Mouse (Mus musculus) forebrain, embryonic 11.5 days (tissue): ENCODE results near the gene Omt2b. TPM values are rescaled to one million over a fixed set of nuclear protein-coding genes. Genes with fewer than 3 reads are reported as not detected.
"Not testable (repeated sequence)": the region's sequence is repeated elsewhere in the genome, so short reads cannot be mapped to it uniquely, and the experiment has no call there.

Experiments
- ATAC-seq: fragments of 200-750 bp; cut with Nextera tagmentation; replicated peaks from 2 replicates; pipeline ENCODE4 v1.8.0; 2017; ENCODE audit warnings: moderate TSS enrichment; ENCODE audit not compliant: low FRiP score
- DNase-seq: peaks from one replicate; pipeline ENCODE4 v3.0.0-alpha.2; 2017; ENCODE audit warnings: low spot score
- H3K27ac ChIP-seq: fragments of 300-500 bp; sonication (generic); 2 replicates; pipeline ENCODE4 v1.5.1; 2014; ENCODE audit warnings: low read depth, low read length
- H3K27me3 ChIP-seq: fragments of 300-500 bp; sonication (generic); 2 replicates; pipeline ENCODE4 v1.6.1; 2014; ENCODE audit warnings: mild to moderate bottlenecking, low read length, mixed read lengths; ENCODE audit not compliant: control insufficient read depth, insufficient read depth
- H3K36me3 ChIP-seq: fragments of 300-500 bp; sonication (generic); 2 replicates; pipeline ENCODE4 v1.6.1; 2014; ENCODE audit warnings: mild to moderate bottlenecking, low read length, moderate library complexity, mixed read lengths; ENCODE audit not compliant: control insufficient read depth, insufficient read depth
- H3K4me1 ChIP-seq: fragments of 300-500 bp; sonication (generic); replicated peaks from 2 replicates; pipeline ENCODE4 v1.6.1; 2014; ENCODE audit warnings: low read length, mixed read lengths; ENCODE audit not compliant: control insufficient read depth, insufficient read depth
- H3K4me2 ChIP-seq: fragments of 300-500 bp; sonication (generic); 2 replicates; pipeline ENCODE4 v1.6.1; 2014; ENCODE audit warnings: low read depth, mild to moderate bottlenecking, low read length, moderate library complexity, mixed read lengths; ENCODE audit not compliant: severe bottlenecking
- H3K4me3 ChIP-seq: fragments of 300-500 bp; sonication (generic); 2 replicates; pipeline ENCODE4 v1.5.1; 2014; ENCODE audit warnings: low read depth, low read length
- H3K9ac ChIP-seq: fragments of 300-500 bp; sonication (generic); 2 replicates; pipeline ENCODE4 v1.6.1; 2014; ENCODE audit warnings: low read length
- H3K9me3 ChIP-seq: fragments of 300-500 bp; sonication (generic); 2 replicates; pipeline ENCODE4 v1.6.1; 2016; ENCODE audit warnings: low read length, mixed read lengths; ENCODE audit not compliant: control insufficient read depth
- WGBS: fragments of 180-500 bp; shearing (Covaris S2); extraction: QIAGEN DNeasy Blood & Tissue Kit; methylation state at CpG from one replicate; pipeline ENCODE4 v1.1.7; 2014; 5-methylcytosine and 5-hydroxymethylcytosine counted together
- polyA plus RNA-seq: library from polyadenylated mRNA; unstranded; fragments of >200 nt; fragmentation: Nextera tagmentation; extraction: Ambion mirVana; gene quantifications from 2 replicates; pipeline ENCODE4 v1.2.1, GENCODE M21; 2014

Gene Omt2b
- polyA plus RNA-seq, 1 experiment from 2014 or later, result not detected

DNA sequence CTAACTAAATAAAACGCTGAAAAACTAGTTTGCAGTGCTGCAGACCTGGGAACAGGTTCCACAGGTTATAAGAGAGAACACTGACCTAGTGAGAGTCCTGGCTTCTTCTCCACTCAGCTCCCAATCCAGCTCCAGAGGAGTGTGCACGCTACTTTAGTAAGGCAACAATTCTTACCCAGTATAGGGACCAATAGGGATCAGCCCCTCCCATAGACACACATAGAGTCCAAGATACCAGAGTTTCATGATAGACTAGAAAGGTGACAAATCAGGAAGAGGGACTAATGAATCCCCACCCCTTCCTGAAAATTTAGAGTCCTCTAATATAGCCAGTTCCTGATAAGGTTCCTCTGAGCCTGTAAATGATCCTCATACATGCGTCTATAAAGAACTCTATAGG is 19.6 kb downstream of the Omt2b start:
- no peaks in the 10 kb centered on the region for H3K36me3 ChIP-seq
- no peak for DNase-seq
- no peak for ATAC-seq
- H3K9me3 ChIP-seq, result no peaks in the 10 kb centered on the region
- no peak overlapping the region for H3K4me2 ChIP-seq
- no peak overlapping the region for H3K9ac ChIP-seq
- 66% methylated on average over 3 of the region's 3 CpGs for WGBS
- no peak overlapping the region for H3K4me3 ChIP-seq
- H3K4me1 ChIP-seq, result no peaks in the 10 kb centered on the region
- no peak overlapping the region for H3K27ac ChIP-seq
- no peaks in the 10 kb centered on the region for H3K27me3 ChIP-seq

DNA sequence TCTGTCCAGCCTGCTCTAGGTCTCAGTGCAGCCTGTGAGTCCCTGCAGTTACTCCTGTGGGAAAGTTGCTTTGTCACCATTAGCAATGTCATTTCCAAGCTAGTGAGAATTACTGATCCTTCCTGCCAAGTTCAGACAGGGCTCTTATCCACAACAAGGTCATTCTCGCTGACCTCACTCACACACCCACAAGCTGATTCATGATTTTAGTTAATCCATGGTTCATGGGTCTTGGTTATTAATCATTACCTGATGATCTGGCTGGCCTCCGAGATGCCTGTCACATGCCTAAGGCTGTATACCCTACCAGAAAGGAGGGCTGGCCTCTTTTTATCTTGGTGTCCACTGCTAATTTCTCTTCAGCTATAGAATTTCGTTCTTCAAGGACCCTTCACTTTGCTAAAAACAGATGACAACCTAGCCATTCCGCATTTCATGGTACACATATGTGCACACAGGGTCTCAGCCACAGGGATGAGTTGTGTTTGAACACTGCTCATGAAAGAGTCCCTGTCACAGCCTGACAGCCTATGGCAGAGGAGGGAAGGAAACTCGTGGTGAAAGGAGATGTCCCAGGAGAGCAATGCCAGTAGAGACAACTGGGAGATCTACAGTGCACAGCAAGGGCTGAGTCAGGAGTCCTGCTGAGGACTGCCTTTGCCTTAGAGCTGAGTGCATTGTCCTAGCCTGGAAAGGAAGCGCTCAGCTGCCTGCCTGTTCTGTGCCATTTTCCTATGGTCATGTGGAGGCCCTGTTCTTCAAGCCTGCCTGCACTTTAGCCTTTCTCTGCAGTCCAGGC is 21.0 kb downstream of the Omt2b start:
- H3K9ac ChIP-seq, ATAC-seq: not testable (repeated sequence)
- WGBS, result 70% methylated on average over 6 of the region's 6 CpGs

DNA sequence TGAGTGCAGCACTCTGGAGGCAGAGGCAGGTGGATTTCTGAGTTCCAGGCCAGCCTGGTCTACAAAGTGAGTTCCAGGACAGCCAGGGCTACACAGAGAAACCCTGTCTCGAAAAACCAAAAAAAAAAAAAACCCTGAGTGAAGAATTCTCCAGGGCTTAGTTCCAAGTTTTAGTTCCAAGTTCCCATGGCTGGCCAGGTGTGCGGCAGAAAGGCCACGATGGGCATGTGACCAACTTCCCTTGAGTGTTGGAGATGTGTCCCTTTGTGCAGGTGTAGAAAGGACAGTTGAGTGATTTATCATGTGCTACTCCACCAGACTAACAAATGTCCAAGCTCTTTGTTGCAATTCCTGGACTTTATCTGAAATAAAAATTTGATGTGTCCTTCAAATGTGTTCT is 21.8 kb downstream of the Omt2b start:
- H3K4me1 ChIP-seq, H3K27ac ChIP-seq, H3K27me3 ChIP-seq, H3K36me3 ChIP-seq, H3K4me3 ChIP-seq, H3K9me3 ChIP-seq, H3K4me2 ChIP-seq, DNase-seq, ATAC-seq, H3K9ac ChIP-seq: not testable (repeated sequence)
- 83% methylated on average over 3 of the region's 3 CpGs for WGBS

More for the DNA sequence above, 21.0 kb downstream of the Omt2b start:
- H3K36me3 ChIP-seq, H3K27me3 ChIP-seq, H3K4me3 ChIP-seq, H3K4me1 ChIP-seq, DNase-seq, H3K4me2 ChIP-seq, H3K9me3 ChIP-seq, H3K27ac ChIP-seq: not testable (repeated sequence)

DNA sequence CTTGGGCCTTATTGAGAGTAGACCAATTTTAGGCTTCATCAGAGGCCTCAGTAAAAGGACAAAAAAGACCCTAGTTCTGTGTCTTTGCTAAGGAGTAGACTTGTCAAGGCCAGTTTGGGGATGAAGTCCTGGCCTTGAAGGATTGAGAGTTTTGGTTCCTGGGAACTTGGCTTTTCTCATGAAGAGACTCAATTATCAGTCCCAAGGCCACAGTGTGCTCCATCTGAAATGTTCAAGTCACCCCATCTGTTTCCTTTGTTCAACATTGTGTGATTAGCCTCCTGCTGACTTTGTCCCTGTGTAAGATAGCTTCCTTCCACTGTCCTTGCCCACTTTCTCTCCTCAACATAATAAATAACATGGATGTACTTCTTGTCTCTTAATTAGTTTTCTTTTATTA is 22.6 kb downstream of the Omt2b start:
- not testable (repeated sequence) for H3K4me3 ChIP-seq, H3K9ac ChIP-seq, H3K36me3 ChIP-seq, H3K27me3 ChIP-seq, H3K4me1 ChIP-seq, H3K9me3 ChIP-seq, ATAC-seq, DNase-seq, H3K4me2 ChIP-seq, H3K27ac ChIP-seq

DNA sequence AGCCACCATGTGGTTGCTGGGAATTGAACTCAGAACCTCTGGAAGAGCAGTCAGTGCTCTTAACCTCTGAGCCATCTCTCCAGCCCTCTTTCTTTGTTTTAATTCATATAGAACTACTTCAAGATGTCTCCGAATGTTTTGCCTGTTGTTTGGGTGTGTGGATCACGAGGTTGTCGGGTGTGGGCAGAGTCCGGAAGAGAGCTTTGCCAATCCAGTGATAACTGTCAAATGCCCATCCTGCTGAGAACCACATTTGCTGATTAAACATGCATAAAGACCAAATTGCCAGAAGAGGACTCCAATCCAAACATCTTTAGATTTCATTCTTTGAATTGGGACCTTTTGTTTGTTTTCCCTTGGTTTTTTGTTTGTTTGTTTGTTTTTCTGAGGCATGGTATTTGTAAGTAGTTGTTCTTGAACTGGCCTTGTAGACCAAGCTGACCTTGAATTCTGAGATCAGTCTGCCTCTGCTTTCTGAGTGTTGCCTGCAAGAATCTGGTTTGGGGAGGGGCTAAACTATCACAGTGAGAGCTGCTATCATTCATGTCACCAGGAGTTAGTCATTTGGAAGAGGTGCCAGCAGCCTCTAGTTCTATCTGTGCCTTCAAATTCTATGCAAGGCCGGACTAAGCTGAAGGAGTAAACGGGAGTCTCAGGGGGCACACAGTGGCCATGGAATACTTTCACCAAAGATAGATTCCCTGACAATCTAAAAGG is 24.3 kb downstream of the Omt2b start:
- Histone ChIP-seq H3K36me3 (no peaks in the 10 kb centered on the region), H3K4me2 (no peak overlapping the region), H3K9ac (no peak overlapping the region), H3K9me3 (no peaks in the 10 kb centered on the region), H3K4me1 (no peaks in the 10 kb centered on the region), H3K4me3 (no peak overlapping the region), H3K27me3 (no peaks in the 10 kb centered on the region), H3K27ac (no peak overlapping the region)
- 87% methylated on average over 6 of the region's 6 CpGs for WGBS
- no peak for DNase-seq
- no peak for ATAC-seq

DNA sequence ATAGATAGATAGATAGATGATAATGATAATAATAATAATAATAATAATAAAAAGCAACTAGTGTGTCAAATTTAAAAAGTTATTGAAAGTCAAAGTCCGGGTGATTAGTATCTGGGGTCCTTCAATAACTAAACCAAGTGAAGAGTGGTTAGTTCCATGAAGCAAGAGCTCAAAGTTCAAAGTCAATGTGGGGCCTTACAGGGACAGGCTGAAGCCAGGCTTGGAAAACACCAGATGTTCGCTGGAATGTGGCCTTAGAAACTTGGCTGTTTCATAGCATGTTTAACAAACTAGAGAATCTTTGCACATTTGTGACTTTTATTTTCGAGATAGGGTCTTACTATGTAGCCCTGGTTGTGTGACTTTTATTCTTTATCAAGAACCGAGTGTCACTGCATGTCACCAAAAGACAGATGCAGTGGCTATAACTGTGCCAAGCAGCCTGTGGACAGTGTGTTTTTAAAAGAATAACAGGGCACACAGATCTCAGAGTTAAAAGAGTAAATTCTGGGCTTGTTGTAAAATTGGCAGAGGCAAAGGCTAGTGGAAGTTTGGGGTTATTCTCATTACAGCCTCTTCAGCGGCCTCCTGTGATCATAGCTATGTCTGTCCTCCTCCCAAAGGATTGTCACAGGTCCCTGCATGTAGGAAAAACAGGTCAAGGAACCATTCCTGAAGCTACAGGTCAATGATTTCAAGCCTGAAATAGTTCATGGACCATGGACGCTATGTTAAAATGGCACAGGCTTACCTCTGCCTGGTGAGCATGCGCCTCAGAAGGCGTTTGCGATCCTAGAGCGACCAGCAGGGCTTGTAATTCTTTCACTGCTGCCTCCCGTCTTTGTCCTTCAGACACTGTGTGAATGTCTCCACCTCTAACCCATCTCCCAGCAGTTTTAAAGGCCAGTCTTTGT is 27.5 kb downstream of the Omt2b start:
- DNase-seq (no peak), ATAC-seq (no peak)
- no peaks in the 10 kb centered on the region for H3K27me3 ChIP-seq
- H3K9ac ChIP-seq, result no peak overlapping the region
- no peaks in the 10 kb centered on the region for H3K4me1 ChIP-seq
- WGBS, result 82% methylated on average over 11 of the region's 11 CpGs
- no peak overlapping the region for H3K4me2 ChIP-seq
- no peaks in the 10 kb centered on the region for H3K36me3 ChIP-seq
- H3K4me3 ChIP-seq, result no peak overlapping the region
- H3K9me3 ChIP-seq, result no peaks in the 10 kb centered on the region
- H3K27ac ChIP-seq, result no peak overlapping the region

DNA sequence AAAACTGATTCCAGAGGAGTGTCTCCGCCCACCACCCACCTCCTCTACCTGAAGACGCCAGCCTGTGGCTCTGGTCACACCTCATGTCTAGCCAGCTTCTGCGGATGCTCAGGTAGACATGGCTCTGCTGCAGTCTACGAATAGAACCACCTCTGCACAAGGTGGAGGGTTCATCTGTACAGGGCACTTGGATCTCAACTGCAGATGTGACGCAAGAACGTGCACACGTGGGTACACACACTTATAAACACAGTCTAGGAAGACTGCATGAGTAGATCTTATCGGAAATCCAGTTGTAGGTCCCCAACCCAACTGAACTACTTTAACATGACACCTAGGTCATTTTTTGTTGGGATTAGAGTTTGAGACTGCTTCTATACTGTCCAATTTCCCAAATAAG is 28.2 kb downstream of the Omt2b start, which contains the start of gene Gsta2:
TSS of gene Gsta2 (minus strand) at position 178 of the 400 bp plus-strand sequence.
- no peak for ATAC-seq
- no peak for DNase-seq
- no peak within 1 kb of the TSS for H3K4me2 ChIP-seq
- 87% methylated on average over 8 of the region's 8 CpGs for WGBS
- no peaks in the 10 kb centered on the region for H3K4me1 ChIP-seq
- no peak within 1 kb of the TSS for H3K4me3 ChIP-seq
- H3K9me3 ChIP-seq, result no peaks in the 10 kb centered on the region
- no peaks in the 10 kb centered on the region for H3K36me3 ChIP-seq
- no peak within 1 kb of the TSS for H3K9ac ChIP-seq
- no peak within 1 kb of the TSS for H3K27ac ChIP-seq
- no peaks in the 10 kb centered on the region for H3K27me3 ChIP-seq

DNA sequence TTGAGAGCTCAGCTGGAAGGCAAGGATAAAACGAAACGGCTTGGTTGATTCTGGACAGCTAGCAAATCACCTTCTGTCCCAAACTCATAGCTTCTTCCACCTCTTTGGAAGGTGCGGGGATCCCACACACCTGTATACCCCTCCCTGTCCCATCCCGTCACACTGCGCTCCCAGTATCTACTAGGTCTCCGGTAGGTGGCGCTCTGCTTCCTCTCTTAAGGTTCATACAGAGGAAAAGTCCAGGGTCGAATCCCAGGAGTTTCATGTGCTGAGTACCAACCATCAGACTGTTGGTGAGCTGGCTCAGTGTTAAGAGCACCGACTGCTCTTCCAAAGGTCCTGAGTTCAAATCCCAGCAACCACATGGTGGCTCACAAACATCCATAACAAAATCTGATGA is 30.7 kb downstream of the Omt2b start:
- 14% methylated on average over 9 of the region's 9 CpGs for WGBS

More for the DNA sequence above, 30.7 kb downstream of the Omt2b start:
- no peak overlapping the region for H3K4me2 ChIP-seq
- no peak overlapping the region for H3K4me3 ChIP-seq
- H3K27me3 ChIP-seq, result no peaks in the 10 kb centered on the region
- ATAC-seq (peak; percentile 76), DNase-seq (peak; percentile 83)
- no peak overlapping the region for H3K27ac ChIP-seq
- no peak overlapping the region for H3K9ac ChIP-seq
- no peaks in the 10 kb centered on the region for H3K4me1 ChIP-seq
- H3K36me3 ChIP-seq, result no peaks in the 10 kb centered on the region
- no peaks in the 10 kb centered on the region for H3K9me3 ChIP-seq
